ENCODE assay signal across 17 mouse cellular contexts in genomic region chr15:78331523-78332340, GRCm38 (mm10).
"Had no signal": no experiment of that assay in that cellular context is flagged by ENCODE, and none has a peak within 500 bp of the region (broad histone marks: within the 10 kb centered on the region; RNA-seq: fewer than 3 reads in every experiment).

No protein-coding gene starts in this region.

- H3K27ac ChIP-seq: intestine, embryonic 15.5 days; kidney, embryonic 15.5 days; limb, embryonic 15.5 days; liver, embryonic 12.5 days; lung, embryonic 15.5 days; midbrain, embryonic 12.5 days; neural tube, embryonic 13.5 days; stomach, embryonic 15.5 days had no signal

- H3K9ac ChIP-seq: intestine, embryonic 15.5 days; kidney, embryonic 15.5 days; limb, embryonic 15.5 days; liver, embryonic 12.5 days; lung, embryonic 15.5 days; midbrain, embryonic 12.5 days; neural tube, embryonic 13.5 days; stomach, embryonic 15.5 days had no signal

- ATAC-seq: intestine, embryonic 15.5 days; liver, embryonic 12.5 days; midbrain, embryonic 16.5 days had no signal

- DNase-seq: kidney, adult 18-20 months; kidney, postnatal 25 days; layer of hippocampus, adult 9-11 months; layer of hippocampus, postnatal 36 days; right cerebral cortex, adult 18-20 months; right cerebral cortex, postnatal 4 days; spleen, adult 18-20 months; thymus, postnatal 36 days had no signal

- H3K9me3 ChIP-seq: intestine, embryonic 15.5 days; kidney, embryonic 15.5 days; limb, embryonic 15.5 days; liver, embryonic 12.5 days; lung, embryonic 15.5 days; midbrain, embryonic 12.5 days; neural tube, embryonic 13.5 days; stomach, embryonic 15.5 days had no signal

- H3K36me3 ChIP-seq: intestine, embryonic 15.5 days; kidney, embryonic 15.5 days; limb, embryonic 15.5 days; liver, embryonic 12.5 days; lung, embryonic 15.5 days; midbrain, embryonic 12.5 days; neural tube, embryonic 13.5 days; stomach, embryonic 15.5 days had no signal

- H3K4me1 ChIP-seq: intestine, embryonic 15.5 days; kidney, embryonic 15.5 days; limb, embryonic 15.5 days; lung, embryonic 15.5 days; neural tube, embryonic 13.5 days; stomach, embryonic 15.5 days had no signal

- H3K4me3 ChIP-seq: intestine, embryonic 15.5 days; kidney, embryonic 15.5 days; limb, embryonic 15.5 days; liver, embryonic 12.5 days; lung, embryonic 15.5 days; midbrain, embryonic 12.5 days; neural tube, embryonic 13.5 days; stomach, embryonic 15.5 days had no signal

- H3K4me2 ChIP-seq: intestine, embryonic 15.5 days; kidney, embryonic 15.5 days; limb, embryonic 15.5 days; liver, embryonic 12.5 days; lung, embryonic 15.5 days; midbrain, embryonic 12.5 days; neural tube, embryonic 13.5 days; stomach, embryonic 15.5 days had no signal

- H3K27me3 ChIP-seq: kidney, embryonic 15.5 days; limb, embryonic 15.5 days; liver, embryonic 12.5 days; lung, embryonic 15.5 days; midbrain, embryonic 12.5 days; neural tube, embryonic 13.5 days; stomach, embryonic 15.5 days had no signal
